Mouse (Mus musculus): ENCODE measurements around the gene Olfr612. TPM values are rescaled to one million over a fixed set of nuclear protein-coding genes. Genes with fewer than 3 reads are reported as not detected.
"Not testable (repeated sequence)": the region's sequence is repeated elsewhere in the genome, so short reads cannot be mapped to it uniquely, and the experiment has no call there.

Gene Olfr612
- total RNA-seq (2021), result not detected
- long read RNA-seq, experiment 1, result 0 reads
- long read RNA-seq, experiment 2, result 0 reads

- intact Hi-C loops (cut with DNase I; ENCODE audit: low total_unique reads); DNase-seq: not testable (repeated sequence)
Observed at GRCm38 (mm10) chr7:103542617-103543016, at the start of gene Olfr612. TSS of gene Olfr612 (minus strand) at chr7:103542717.

- intact Hi-C loops (cut with DNase I; ENCODE audit: low total_unique reads), result no loop called here
- no peak for DNase-seq
Observed at GRCm38 (mm10) chr7:103589803-103590202, 47.3 kb upstream of the Olfr612 start, which contains the start of gene Olfr618. TSS of gene Olfr618 (plus strand) at chr7:103590103.

- DNase-seq, result no peak
- intact Hi-C loops (cut with DNase I; ENCODE audit: low total_unique reads), result no loop called here
Observed at GRCm38 (mm10) chr7:103572761-103573160, 30.2 kb upstream of the Olfr612 start, which contains the start of gene Olfr617. TSS of gene Olfr617 (plus strand) at chr7:103573061.

- intact Hi-C loops (cut with DNase I; ENCODE audit: low total_unique reads), result no loop called here
- DNase-seq, result no peak
Observed at GRCm38 (mm10) chr7:103569043-103569442, 26.5 kb upstream of the Olfr612 start, which contains the start of gene Olfr616. TSS of gene Olfr616 (minus strand) at chr7:103569143.

GRCm38 (mm10) chr7:103555779-103556178, 13.3 kb upstream of the Olfr612 start, which contains the start of gene Olfr615:
TSS of gene Olfr615 (plus strand) at chr7:103556079.
- intact Hi-C loops (cut with DNase I; ENCODE audit: low total_unique reads), result loop anchor here (10.0 kb wide), 1 partner anchor 659 kb away; the partner anchor contains the start of gene Trim6
- DNase-seq, result no peak

GRCm38 (mm10) chr7:103547774-103548173, 5.3 kb upstream of the Olfr612 start, which contains the start of gene Olfr613:
TSS of gene Olfr613 (plus strand) at chr7:103548074.
- intact Hi-C loops (cut with DNase I; ENCODE audit: low total_unique reads), result no loop called here
- no peak for DNase-seq

GRCm38 (mm10) chr7:103520746-103521145, 21.8 kb downstream of the Olfr612 start, which contains the start of gene Olfr611:
TSS of gene Olfr611 (minus strand) at chr7:103520846.
- intact Hi-C loops (cut with DNase I; ENCODE audit: low total_unique reads); DNase-seq: not testable (repeated sequence)

GRCm38 (mm10) chr7:103512022-103512421, 30.5 kb downstream of the Olfr612 start, which contains the start of gene Olfr610:
TSS of gene Olfr610 (minus strand) at chr7:103512122.
- no peak for DNase-seq
- intact Hi-C loops (cut with DNase I; ENCODE audit: low total_unique reads), result no loop called here

GRCm38 (mm10) chr7:103497962-103498361, 44.6 kb downstream of the Olfr612 start, which contains the start of gene Olfr609:
TSS of gene Olfr609 (minus strand) at chr7:103498062.
- DNase-seq, result no peak
- intact Hi-C loops (cut with DNase I; ENCODE audit: low total_unique reads), result no loop called here

Small RNA genes within 50 kb of the gene (microRNA-seq; reads per million reads assigned to microRNA genes)
- gene Gm26506, result 0 reads per million in 2 experiments

Other genes with a start within 250 kb of the Olfr612 start
- not detected for gene Olfr596, start 237.1 kb downstream of the Olfr612 start, total RNA-seq (2021)
- gene Olfr597, start 226.4 kb downstream of the Olfr612 start, total RNA-seq (2021), result not detected
- not detected for gene Olfr598, start 219.1 kb downstream of the Olfr612 start, total RNA-seq (2021)
- gene Olfr599, start 206.8 kb downstream of the Olfr612 start, total RNA-seq (2021), result not detected
- not detected for gene Olfr600, start 193.0 kb downstream of the Olfr612 start, total RNA-seq (2021)
- gene Olfr601, start 180.1 kb downstream of the Olfr612 start, total RNA-seq (2021), result not detected
- gene Olfr603, start 156.5 kb downstream of the Olfr612 start, total RNA-seq (2021), result not detected
- gene Usp17lc, start 127.6 kb downstream of the Olfr612 start, total RNA-seq (2021), result not detected
- not detected for gene Olfr605, start 97.3 kb downstream of the Olfr612 start, total RNA-seq (2021)
- not detected for gene Olfr606, start 93.7 kb downstream of the Olfr612 start, total RNA-seq (2021)
- not detected for gene Olfr607, start 78.6 kb downstream of the Olfr612 start, total RNA-seq (2021)
- gene Olfr608, start 72.8 kb downstream of the Olfr612 start, total RNA-seq (2021), result not detected
- gene Olfr609, start 44.7 kb downstream of the Olfr612 start, total RNA-seq (2021), result not detected
- not detected for gene Olfr610, start 30.6 kb downstream of the Olfr612 start, total RNA-seq (2021)
- gene Olfr611, start 21.9 kb downstream of the Olfr612 start, total RNA-seq (2021), result not detected
- gene Olfr613, start 5.4 kb upstream of the Olfr612 start, total RNA-seq (2021), result not detected
- not detected for gene Olfr615, start 13.4 kb upstream of the Olfr612 start, total RNA-seq (2021)
- not detected for gene Olfr616, start 26.4 kb upstream of the Olfr612 start, total RNA-seq (2021)
- gene Olfr617, start 30.3 kb upstream of the Olfr612 start, total RNA-seq (2021), result not detected
- gene Olfr618, start 47.4 kb upstream of the Olfr612 start, total RNA-seq (2021), result not detected
- gene Olfr619, start 57.9 kb upstream of the Olfr612 start, total RNA-seq (2021), result not detected
- not detected for gene Olfr620, start 69.8 kb upstream of the Olfr612 start, total RNA-seq (2021)
- not detected for gene Olfr622, start 100.0 kb upstream of the Olfr612 start, total RNA-seq (2021)
- not detected for gene Olfr623, start 121.0 kb upstream of the Olfr612 start, total RNA-seq (2021)
- not detected for gene Olfr624, start 128.5 kb upstream of the Olfr612 start, total RNA-seq (2021)
- gene Olfr625-ps1, start 140.0 kb upstream of the Olfr612 start, total RNA-seq (2021), result not detected
- gene Olfr243, start 172.0 kb upstream of the Olfr612 start, total RNA-seq (2021), result not detected
- gene Olfr628, start 187.7 kb upstream of the Olfr612 start, total RNA-seq (2021), result not detected
- not detected for gene Olfr629, start 202.2 kb upstream of the Olfr612 start, total RNA-seq (2021)
- gene Olfr630, start 214.6 kb upstream of the Olfr612 start, total RNA-seq (2021), result not detected
- gene Olfr69, start 228.9 kb upstream of the Olfr612 start, total RNA-seq (2021), result not detected
- gene Olfr68, start 237.0 kb upstream of the Olfr612 start, total RNA-seq (2021), result not detected
- gene Olfr67, start 249.1 kb upstream of the Olfr612 start, total RNA-seq (2021), result not detected